Mouse (Mus musculus) kidney, postnatal 10 days (tissue): ENCODE measurements around the gene Fndc4.

Source experiments
- DNase-seq: peaks from one replicate; pipeline ENCODE4 v3.0.0; 2021; ENCODE audit warnings: mixed read lengths

Gene Fndc4

GRCm38 (mm10) chr5:31255971-31256370, 39.9 kb downstream of the Fndc4 start:
- DNase-seq, result no peak

- DNase-seq, result no peak
These were observed 40.5 kb downstream of the Fndc4 start for GRCm38 (mm10) chr5:31255381-31255780.

DNA sequence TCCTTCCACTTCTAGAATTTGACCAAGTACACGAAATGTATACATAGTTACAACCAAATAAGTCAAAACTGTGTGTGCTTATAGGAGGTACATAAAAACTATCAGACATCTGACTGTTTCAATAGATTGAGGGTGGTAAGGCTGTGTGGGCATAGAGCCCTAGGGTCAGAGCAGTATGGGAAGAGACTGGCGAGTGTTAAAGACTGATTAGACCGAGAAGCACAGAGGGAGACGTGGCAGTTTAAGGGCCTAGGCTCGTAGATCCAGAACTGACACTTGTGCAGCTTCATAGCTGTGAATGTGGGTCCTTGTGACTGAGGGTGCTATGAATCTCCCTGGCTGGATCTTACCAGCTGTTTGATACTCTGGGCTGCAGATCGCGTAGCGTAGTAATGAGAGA, 41.0 kb downstream of the Fndc4 start:
- DNase-seq, result no peak

DNA sequence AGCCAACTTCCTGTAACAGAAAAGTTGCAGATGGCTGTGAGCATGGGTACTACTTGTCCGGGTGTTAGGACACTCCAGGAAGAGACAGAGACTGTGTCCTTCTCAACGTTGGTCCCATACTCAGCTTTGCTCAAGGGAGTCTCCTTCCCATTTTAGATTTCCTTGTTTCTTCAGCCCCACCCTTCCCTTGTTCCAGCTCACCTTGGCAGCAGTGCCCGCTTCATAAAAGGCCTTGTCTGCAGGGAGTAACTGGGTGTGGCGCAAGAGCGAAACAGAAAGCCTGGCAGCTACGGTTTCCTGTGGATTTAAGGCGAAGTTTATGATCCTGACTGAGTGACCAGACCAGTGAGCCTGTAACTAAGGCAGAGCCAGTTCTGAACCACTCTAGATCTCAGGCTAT, 41.4 kb downstream of the Fndc4 start:
- peak; percentile 42 for DNase-seq

DNA sequence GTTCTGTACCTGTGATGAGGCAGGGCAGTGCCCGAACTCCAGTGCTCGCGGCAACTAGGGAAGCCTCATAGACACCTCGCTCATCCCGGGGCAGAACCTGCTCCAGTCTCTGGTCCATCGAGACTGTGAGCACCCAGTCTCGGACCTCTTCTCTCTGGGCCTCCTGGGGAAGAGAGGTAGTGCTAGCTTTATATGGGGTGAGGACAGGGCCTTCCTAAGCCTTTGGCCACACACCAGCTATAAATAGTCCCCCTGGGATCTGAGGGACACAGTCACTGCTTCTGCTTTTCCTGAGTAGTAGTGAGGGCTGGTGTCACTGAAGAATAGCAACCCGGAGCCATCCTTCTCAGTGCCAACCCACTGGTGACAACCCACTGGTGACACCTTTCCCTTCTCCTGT, 42.1 kb downstream of the Fndc4 start:
- DNase-seq, result no peak

DNA sequence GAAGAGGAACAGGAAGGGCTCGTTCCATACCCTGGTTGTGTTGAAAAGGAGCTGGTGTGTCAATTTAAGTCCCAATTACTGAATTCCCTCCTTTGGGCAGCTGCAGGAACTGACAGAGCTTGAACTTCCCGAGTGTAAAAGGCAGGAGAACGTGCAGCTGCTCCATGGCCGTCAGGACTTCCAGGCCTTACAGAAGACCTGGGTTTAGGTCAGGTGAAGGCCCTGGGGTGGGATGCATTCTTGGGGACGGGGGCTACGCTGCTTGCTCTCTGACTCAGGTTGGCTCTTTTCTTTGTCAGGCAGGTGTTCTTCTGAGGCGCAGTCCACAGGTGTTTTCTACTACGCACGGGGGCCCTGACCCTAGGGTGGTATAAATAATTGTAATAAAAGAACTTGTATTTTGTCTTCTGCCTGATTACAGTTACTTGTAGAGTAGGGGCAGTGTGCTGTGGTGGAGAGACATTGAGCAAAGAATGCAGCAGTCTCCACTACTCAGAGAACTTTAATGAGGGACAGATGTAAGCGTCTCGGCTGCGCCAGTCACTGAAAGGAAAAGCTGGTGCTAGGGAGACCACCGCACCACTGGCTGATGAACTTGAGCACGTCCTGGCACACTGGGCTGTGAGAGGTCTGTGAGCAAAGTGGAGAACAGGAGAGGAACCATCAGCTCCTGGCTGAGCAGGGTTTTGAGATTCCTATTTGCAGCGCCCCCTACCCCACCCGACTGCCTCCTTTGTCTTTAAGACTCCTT, 42.9 kb downstream of the Fndc4 start:
- no peak for DNase-seq

GRCm38 (mm10) chr5:31252151-31252550, 43.7 kb downstream of the Fndc4 start:
- DNase-seq, result no peak

DNA sequence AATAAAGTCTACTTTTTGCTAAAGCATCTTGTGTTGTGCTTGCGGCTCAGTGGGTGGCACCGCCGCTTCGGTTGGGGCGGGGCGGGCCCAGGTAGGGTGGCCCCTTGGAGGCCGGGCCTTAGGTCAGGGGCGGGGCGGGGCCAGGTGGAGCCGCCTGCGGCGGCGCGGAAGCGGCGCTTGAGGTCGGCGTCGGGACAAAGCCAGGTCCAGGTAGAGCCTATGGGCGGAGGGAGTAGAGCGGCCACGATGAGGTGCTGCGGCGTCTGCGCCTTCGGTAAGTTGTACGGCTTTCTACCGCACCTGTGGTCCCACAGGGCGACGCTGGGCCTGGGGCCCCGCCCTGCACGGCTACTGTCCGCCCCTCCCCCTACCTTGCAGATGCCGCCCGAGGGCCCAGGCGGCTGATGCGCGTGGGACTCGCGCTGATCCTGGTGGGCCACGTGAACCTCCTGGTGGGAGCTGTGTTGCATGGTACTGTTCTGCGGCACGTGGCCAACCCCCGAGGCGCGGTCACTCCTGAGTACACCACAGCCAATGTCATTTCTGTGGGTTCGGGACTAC, 44.3 kb downstream of the Fndc4 start, which contains the start of gene Krtcap3:
TSS of gene Krtcap3 (plus strand) at position 151 of the 561 bp plus-strand sequence.
- DNase-seq, result peak; percentile 79

DNA sequence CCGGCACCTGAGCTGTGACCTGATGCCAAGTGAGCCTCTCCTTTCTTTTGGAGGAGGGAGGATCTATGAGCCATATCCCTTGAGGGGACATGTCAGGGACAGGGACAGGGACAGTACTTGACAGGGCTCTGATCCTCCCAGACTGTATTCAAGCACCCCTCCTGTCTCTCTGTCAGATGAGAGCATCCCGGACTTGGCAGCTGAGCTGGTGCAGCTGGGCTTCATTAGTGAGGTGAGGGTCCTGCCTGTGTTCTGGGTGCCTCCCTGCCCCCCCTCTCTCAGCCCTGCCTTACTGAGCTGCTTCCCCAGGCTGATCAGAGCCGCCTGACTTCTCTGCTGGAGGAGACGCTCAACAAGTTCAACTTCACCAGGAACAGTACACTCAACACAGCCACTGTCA, 45.2 kb downstream of the Fndc4 start:
- DNase-seq, result no peak
